Mouse (Mus musculus) limb, embryonic 11.5 days (tissue): Measurements from ENCODE around the gene Rassf1. TPM values are rescaled to one million over a fixed set of nuclear protein-coding genes. Genes with fewer than 3 reads are reported as not detected.

Experiments used
- ATAC-seq: fragments of 200-750 bp; cut with Nextera tagmentation; 2 replicates; pipeline ENCODE4 v1.8.0; 2017; ENCODE audit warnings: low read depth; ENCODE audit not compliant: insufficient number of reproducible peaks, low FRiP score, low TSS enrichment
- DNase-seq: peaks from one replicate; pipeline ENCODE4 v3.0.0-alpha.2; 2015; ENCODE audit warnings: low spot score
- H3K27ac ChIP-seq: fragments of 300-500 bp; sonication (generic); replicated peaks from 2 replicates; pipeline ENCODE4 v1.5.1; 2014; ENCODE audit warnings: low read depth, mild to moderate bottlenecking, low read length
- H3K27me3 ChIP-seq: fragments of 300-500 bp; sonication (generic); 2 replicates; pipeline ENCODE4 v1.6.1; 2014; ENCODE audit warnings: mild to moderate bottlenecking, low read length, mixed read lengths; ENCODE audit not compliant: control insufficient read depth, insufficient read depth
- H3K36me3 ChIP-seq: fragments of 300-500 bp; sonication (generic); 2 replicates; pipeline ENCODE4 v1.6.1; 2014; ENCODE audit warnings: mild to moderate bottlenecking, low read length, moderate library complexity, mixed read lengths; ENCODE audit not compliant: control insufficient read depth, insufficient read depth
- H3K4me1 ChIP-seq: fragments of 300-500 bp; sonication (generic); 2 replicates; pipeline ENCODE4 v1.6.1; 2014; ENCODE audit warnings: low read length, mixed read lengths; ENCODE audit not compliant: control insufficient read depth, insufficient read depth
- H3K4me2 ChIP-seq: fragments of 300-500 bp; sonication (generic); 2 replicates; pipeline ENCODE4 v1.6.1; 2014; ENCODE audit warnings: low read depth, mild to moderate bottlenecking, moderate library complexity; ENCODE audit not compliant: severe bottlenecking
- H3K4me3 ChIP-seq: fragments of 300-500 bp; sonication (generic); 2 replicates; pipeline ENCODE4 v1.5.1; 2014; ENCODE audit warnings: low read depth, low read length
- H3K9ac ChIP-seq: fragments of 300-500 bp; sonication (generic); 2 replicates; pipeline ENCODE4 v1.6.1; 2014; ENCODE audit warnings: mild to moderate bottlenecking, low read length
- H3K9me3 ChIP-seq: fragments of 300-500 bp; sonication (generic); 2 replicates; pipeline ENCODE4 v1.6.1; 2016; ENCODE audit warnings: low read length; ENCODE audit not compliant: control insufficient read depth
- whole genome bisulfite sequencing: fragments of 180-500 bp; shearing (Covaris S2); extraction: QIAGEN DNeasy Blood & Tissue Kit; methylation state at CpG from one replicate; pipeline ENCODE4 v1.1.7; 2014; 5-methylcytosine and 5-hydroxymethylcytosine counted together
- polyA plus RNA-seq: library from polyadenylated mRNA; unstranded; fragments of >200 nt; fragmentation: Nextera tagmentation; extraction: Ambion mirVana; gene quantifications from 2 replicates; pipeline ENCODE4 v1.2.1, GENCODE M21; 2014

Gene Rassf1
- polyA plus RNA-seq, 1 experiment from 2014 or later, result 46.7 TPM

DNA sequence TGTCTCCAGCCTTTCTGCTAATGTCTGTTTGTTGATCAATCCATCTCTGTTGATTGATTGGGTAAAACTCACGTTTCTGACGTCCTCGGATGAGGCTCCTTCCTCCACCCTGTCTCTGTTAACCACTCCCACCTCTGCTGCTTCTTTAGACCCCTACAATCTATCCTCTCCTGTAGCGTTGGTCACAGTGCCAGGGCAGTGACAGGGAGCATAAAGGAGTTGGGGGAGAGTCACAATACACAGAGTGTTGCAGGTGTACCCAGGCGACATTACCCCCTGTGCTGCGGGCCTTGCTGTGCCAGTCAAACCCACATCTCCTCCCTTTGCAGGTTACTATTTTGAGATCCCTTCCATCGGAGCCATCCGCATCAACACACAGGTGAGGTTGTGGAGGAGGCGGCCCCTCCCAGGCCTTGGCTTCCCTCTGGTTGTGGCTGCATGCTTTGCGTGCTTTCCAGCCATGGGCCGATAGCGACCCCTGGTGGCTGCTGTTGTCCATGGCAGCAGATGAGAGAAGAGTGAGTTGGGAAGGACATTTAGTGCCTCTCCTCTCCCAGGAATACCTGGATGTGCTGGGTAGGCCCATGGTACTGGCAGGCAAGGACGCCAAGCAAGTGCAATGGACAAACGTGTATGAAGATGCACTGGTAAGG is 36.9 kb upstream of the Rassf1 start:
- Histone ChIP-seq H3K4me3 (no peak overlapping the region), H3K9me3 (no peaks in the 10 kb centered on the region), H3K4me2 (no peak overlapping the region), H3K4me1 (no peaks in the 10 kb centered on the region), H3K9ac (no peak overlapping the region), H3K27ac (no peak overlapping the region), H3K36me3 (no peaks in the 10 kb centered on the region), H3K27me3 (no peaks in the 10 kb centered on the region; the same call in 1 of the 2 replicates)
- WGBS, result 19% methylated on average over 14 of the region's 14 CpGs
- 0 out of 2 replicates have a peak, but pooled peaks have one; percentile 42 for ATAC-seq
- DNase-seq, result peak; percentile 94

DNA sequence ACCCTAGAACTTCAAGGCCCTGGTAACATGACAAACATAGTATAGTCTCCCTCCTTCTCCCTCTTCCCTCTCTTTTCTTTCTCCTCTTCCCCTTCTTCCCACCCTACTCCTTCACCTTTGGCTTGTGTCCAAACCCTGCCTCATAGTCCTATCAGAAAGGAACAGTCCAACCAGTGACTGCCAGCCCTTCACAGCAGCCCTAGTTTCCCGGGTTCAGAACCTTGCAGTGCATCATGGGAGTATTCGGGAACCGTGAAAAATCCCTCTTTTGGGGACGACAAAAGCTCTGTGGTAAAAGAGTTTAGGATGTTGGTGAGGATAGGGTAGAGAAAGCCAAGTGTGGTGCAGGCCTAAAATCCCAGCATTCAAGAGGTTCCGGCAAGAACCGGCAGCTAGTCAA is 31.0 kb upstream of the Rassf1 start:
- 74% methylated on average over 6 of the region's 6 CpGs for WGBS
- Histone ChIP-seq H3K9ac (no peak overlapping the region), H3K27me3 (peaks cover 4% of the 10 kb centered on the region), H3K9me3 (no peaks in the 10 kb centered on the region), H3K36me3 (no peaks in the 10 kb centered on the region), H3K4me3 (no peak overlapping the region), H3K4me1 (peaks cover 8% of the 10 kb centered on the region; the same call in 1 of the 2 replicates), H3K4me2 (no peak overlapping the region), H3K27ac (no peak overlapping the region)
- ATAC-seq (no peak), DNase-seq (no peak)

DNA sequence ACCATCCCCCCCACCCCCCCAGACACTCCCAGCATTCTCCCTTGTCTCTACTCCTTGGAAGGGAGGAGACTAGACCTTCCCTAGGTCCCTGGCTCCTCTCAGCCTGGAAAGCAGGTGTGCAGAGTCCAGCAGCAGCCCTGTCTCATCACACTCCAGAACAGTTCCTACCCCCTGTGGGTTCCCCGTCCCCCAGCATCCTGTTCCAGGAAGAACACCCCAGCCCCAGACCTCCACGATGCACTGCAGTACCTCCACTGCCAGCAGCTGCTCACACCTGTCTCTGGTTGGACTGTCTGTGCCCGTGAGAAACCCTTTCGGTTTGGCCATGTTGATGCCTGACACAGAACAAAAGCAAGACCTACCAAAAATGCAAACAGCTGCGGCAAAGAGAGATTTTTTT is 30.2 kb upstream of the Rassf1 start:
- no peak overlapping the region for H3K9ac ChIP-seq
- H3K36me3 ChIP-seq, result no peaks in the 10 kb centered on the region
- no peak overlapping the region for H3K4me3 ChIP-seq
- ATAC-seq, result no peak
- no peak for DNase-seq
- peaks cover 11% of the 10 kb centered on the region for H3K27me3 ChIP-seq
- peaks cover 8% of the 10 kb centered on the region; the same call in 1 of the 2 replicates for H3K4me1 ChIP-seq
- no peaks in the 10 kb centered on the region for H3K9me3 ChIP-seq
- no peak overlapping the region for H3K4me2 ChIP-seq
- H3K27ac ChIP-seq, result no peak overlapping the region
- WGBS, result 62% methylated on average over 5 of the region's 5 CpGs

DNA sequence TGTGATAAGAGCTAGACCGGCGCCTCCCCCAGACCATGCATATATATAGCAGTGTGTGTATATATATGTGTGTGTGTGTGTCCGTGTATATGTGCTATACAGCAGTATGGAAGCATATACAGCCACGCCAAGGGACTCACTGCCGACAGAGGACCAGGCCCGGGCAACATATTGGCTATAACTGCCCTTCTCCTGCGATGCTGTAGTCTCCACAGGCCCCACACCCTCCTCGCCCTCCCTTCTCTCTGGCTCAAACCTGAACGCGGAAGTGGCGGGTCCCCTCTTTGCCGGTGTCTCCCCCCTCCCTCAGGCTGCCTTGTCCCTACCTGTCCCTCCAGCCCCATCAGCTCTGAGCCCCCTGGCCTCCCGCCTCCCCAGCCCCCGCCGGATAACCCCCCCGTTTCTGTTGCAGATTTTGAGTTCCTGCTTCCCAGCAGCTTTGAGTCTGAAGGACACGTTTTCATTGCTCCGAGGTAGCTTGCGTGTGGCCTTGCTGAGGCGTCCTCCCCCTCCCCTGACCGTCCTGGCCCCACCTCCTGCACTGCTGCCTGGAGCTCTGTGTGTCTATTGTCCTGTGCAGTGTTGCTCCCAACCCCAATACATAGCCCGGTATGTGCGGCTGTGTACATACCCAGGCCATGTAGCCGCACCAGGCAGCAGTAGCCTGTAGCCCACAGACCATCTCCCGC is 29.5 kb upstream of the Rassf1 start:
- H3K36me3 ChIP-seq, result no peaks in the 10 kb centered on the region
- H3K4me3 ChIP-seq, result no peak overlapping the region
- no peak overlapping the region for H3K27ac ChIP-seq
- H3K4me1 ChIP-seq, result peaks cover 12% of the 10 kb centered on the region; the same call in 1 of the 2 replicates
- no peak for DNase-seq
- ATAC-seq, result no peak
- H3K9me3 ChIP-seq, result no peaks in the 10 kb centered on the region
- WGBS, result 27% methylated on average over 25 of the region's 25 CpGs
- H3K9ac ChIP-seq, result peak overlapping the region; percentile 35; the same call in 1 of the 2 replicates
- peak overlapping the region; percentile 13; the same call in 1 of the 2 replicates for H3K4me2 ChIP-seq
- H3K27me3 ChIP-seq, result peaks cover 18% of the 10 kb centered on the region

GRCm38 (mm10) chr9:107522400-107522711 is 29.0 kb upstream of the Rassf1 start:
- Histone ChIP-seq H3K9ac (peak overlapping the region; percentile 35; the same call in 1 of the 2 replicates), H3K36me3 (no peaks in the 10 kb centered on the region), H3K4me1 (peaks cover 15% of the 10 kb centered on the region), H3K27me3 (peaks cover 23% of the 10 kb centered on the region), H3K27ac (no peak overlapping the region), H3K4me2 (peak overlapping the region; percentile 13; the same call in 1 of the 2 replicates), H3K9me3 (no peaks in the 10 kb centered on the region), H3K4me3 (no peak overlapping the region)
- WGBS, result 50% methylated on average over 2 of the region's 2 CpGs
- DNase-seq (no peak), ATAC-seq (no peak)

GRCm38 (mm10) chr9:107526198-107527026 is 24.9 kb upstream of the Rassf1 start:
- WGBS, result 6% methylated on average over 44 of the region's 44 CpGs
- Histone ChIP-seq H3K9me3 (no peaks in the 10 kb centered on the region), H3K36me3 (no peaks in the 10 kb centered on the region), H3K27ac (no peak overlapping the region), H3K4me1 (peaks cover 13% of the 10 kb centered on the region), H3K4me2 (peak overlapping the region; percentile 53), H3K9ac (no peak overlapping the region), H3K27me3 (peaks cover 32% of the 10 kb centered on the region), H3K4me3 (peak overlapping the region; percentile 24)
- DNase-seq (peak; percentile 85), ATAC-seq (peak; percentile 52; the same call in 1 of the 2 replicates)

- ATAC-seq (peak; percentile 96), DNase-seq (peak; percentile 92)
- WGBS, result under 1% methylated on average over 48 of the region's 48 CpGs
Measured at GRCm38 (mm10) chr9:107533791-107534407, 17.5 kb upstream of the Rassf1 start, which contains the start of gene Tmem115. TSS of gene Tmem115 (plus strand) at chr9:107533945.

More at GRCm38 (mm10) chr9:107533791-107534407, 17.5 kb upstream of the Rassf1 start, which contains the start of gene Tmem115:
- Histone ChIP-seq H3K4me3 (peak within 1 kb of the TSS; percentile 74), H3K36me3 (peaks cover 12% of the 10 kb centered on the region), H3K4me1 (peaks cover 20% of the 10 kb centered on the region), H3K4me2 (peak within 1 kb of the TSS; percentile 97), H3K27me3 (peaks cover 3% of the 10 kb centered on the region; the same call in 1 of the 2 replicates), H3K9ac (peak within 1 kb of the TSS; percentile 73), H3K9me3 (no peaks in the 10 kb centered on the region), H3K27ac (no peak within 1 kb of the TSS)
